Mouse (Mus musculus): Measurements from ENCODE around the gene Enho.

- TF ChIP-seq CHD2 (IDR thresholded peaks at IDR 0.05; ENCODE audit: low read depth, low read length), result no peak
- TF ChIP-seq ZNF384 (IDR thresholded peaks at IDR 0.05; ENCODE audit: low read depth, low read length), result no peak
- TF ChIP-seq HCFC1 (IDR thresholded peaks at IDR 0.05; ENCODE audit: borderline replicate concordance, insufficient read depth, low read length), result no peak
- no peak for TF ChIP-seq MAFK (IDR thresholded peaks at IDR 0.05; ENCODE audit: insufficient read depth, low read depth, low read length)
- TF ChIP-seq ZC3H11A (IDR thresholded peaks at IDR 0.05; ENCODE audit: borderline replicate concordance, low read depth, low read length), result no peak
These were observed 4.2 kb downstream of the Enho start for GRCm38 (mm10) chr4:41635906-41636305.
